Mouse (Mus musculus) embryonic fibroblast, embryonic 13.5 days (primary cell): Measurements from ENCODE around the gene Bap1.
A peak's percentile ranks its signal among the peaks of the same experiment; 100 is the strongest.

Experiments used
- CTCF ChIP-seq: IDR thresholded peaks from 2 replicates; pipeline ENCODE4 v1.5.1; 2011; ENCODE audit warnings: mild to moderate bottlenecking, control low read depth, low read length, moderate library complexity, borderline replicate concordance; ENCODE audit not compliant: insufficient read depth
- POLR2A ChIP-seq: IDR thresholded peaks from 2 replicates; pipeline ENCODE4 v1.6.1; 2011; ENCODE audit warnings: low read depth, mild to moderate bottlenecking, control low read depth, low read length, moderate library complexity

DNA sequence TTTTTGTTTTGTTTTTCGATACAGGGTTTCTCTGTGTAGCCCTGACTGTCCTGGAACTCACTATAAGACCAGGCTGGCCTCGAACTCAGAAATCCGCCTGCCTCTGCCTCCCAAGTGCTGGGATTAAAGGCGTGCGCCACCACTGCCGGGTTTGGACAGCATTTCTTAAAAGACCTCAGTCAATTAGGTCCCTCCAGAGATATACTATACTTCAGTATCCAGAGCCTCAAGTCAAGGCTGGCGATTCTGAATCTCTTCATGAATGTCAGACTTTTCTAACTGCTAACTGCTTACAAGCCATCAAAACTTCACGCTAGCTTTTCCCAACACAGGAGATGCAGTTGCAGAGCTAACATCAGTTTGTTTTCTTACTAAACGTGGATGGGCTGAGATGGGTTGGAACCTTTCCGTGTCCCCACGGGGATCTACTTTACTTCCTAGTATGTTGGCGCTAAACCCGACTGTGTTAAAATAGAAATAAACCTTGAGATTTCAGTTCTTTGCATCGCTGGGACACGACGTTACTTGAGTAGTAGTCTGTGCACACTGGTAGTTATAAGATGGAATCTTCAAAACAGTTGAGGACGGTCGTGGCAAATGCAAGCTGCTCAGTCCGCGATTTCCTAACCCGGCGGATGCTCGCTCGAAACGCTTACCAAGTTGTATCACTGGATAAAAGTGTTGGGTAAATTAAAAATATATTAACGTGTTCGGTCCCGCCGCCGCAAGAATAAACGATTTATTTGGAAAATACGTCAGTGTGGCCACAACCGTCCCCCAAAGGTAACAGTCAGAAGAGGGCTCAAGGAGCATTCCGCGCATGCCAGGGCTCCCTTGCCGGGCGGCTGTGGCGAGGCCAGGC, 797 bp upstream of the Bap1 start:
- TF ChIP-seq POLR2A (peak; percentile 58), CTCF (no peak)
